Mouse (Mus musculus) ES-Bruce4 (cell line): ENCODE measurements around the gene Ip6k1.
"Not testable (repeated sequence)": the region's sequence is repeated elsewhere in the genome, so short reads cannot be mapped to it uniquely, and the experiment has no call there.

Experiments
- CTCF ChIP-seq: IDR thresholded peaks from one replicate; pipeline ENCODE4 v1.8.1; 2011; ENCODE audit warnings: low read depth, low read length
- EP300 ChIP-seq: IDR thresholded peaks from 2 replicates; pipeline ENCODE4 v1.6.1; 2011; ENCODE audit warnings: low read depth, low read length; ENCODE audit not compliant: insufficient read depth
- POLR2A ChIP-seq: IDR thresholded peaks from one replicate; pipeline ENCODE4 v1.8.1; 2011; ENCODE audit warnings: low read length; ENCODE audit not compliant: insufficient read depth

DNA sequence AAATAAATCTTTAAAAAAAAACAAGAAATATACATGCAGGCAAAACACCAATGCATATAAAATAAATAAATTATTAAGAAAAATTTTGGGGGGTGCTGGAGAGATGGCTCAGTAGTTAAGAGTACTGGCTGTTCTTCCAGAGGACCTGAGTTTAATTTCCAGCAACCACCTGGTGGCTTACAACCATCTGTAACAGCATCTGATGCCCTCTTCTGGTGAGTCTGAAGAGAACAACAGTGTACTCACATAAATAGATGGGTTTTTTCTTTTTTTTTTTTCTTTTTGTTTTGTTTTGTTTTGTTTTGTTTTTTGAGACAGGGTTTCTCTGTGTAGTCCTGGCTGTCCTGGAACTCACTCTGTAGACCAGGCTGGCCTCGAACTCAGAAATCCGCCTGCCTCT is 11.3 kb downstream of the Ip6k1 start:
- not testable (repeated sequence) for TF ChIP-seq POLR2A, CTCF, EP300
